Mouse (Mus musculus) brain, embryonic 14.5 days (tissue): ENCODE measurements around the gene Ltb4r1.

Experiments
- CTCF ChIP-seq: fragments of 200-500 bp; IDR thresholded peaks from 2 replicates; pipeline ENCODE4 v1.5.1; 2012; ENCODE audit warnings: inconsistent platforms, mild to moderate bottlenecking, moderate library complexity, borderline replicate concordance; ENCODE audit not compliant: insufficient read depth, insufficient read length; ENCODE audit errors: extremely low read depth
- POLR2A ChIP-seq: fragments of 200-500 bp; IDR thresholded peaks from 2 replicates; pipeline ENCODE4 v1.6.1; 2012; ENCODE audit warnings: mild to moderate bottlenecking, inconsistent platforms, borderline replicate concordance; ENCODE audit not compliant: poor library complexity, insufficient read depth, insufficient read length, severe bottlenecking; ENCODE audit errors: extremely low read depth

- TF ChIP-seq CTCF = no peak
- TF ChIP-seq POLR2A = no peak
Observed at GRCm38 (mm10) chr14:55793946-55794345, 28.2 kb downstream of the Ltb4r1 start.
